Mouse (Mus musculus): Measurements from ENCODE around the gene Kcnc1.

Gene Kcnc1

GRCm38 (mm10) chr7:46396231-46396927, at the start of gene Kcnc1:
TSS of gene Kcnc1 (plus strand) at chr7:46396497.
- Histone ChIP-seq H3K4me1 (replicated peaks; ENCODE audit: low read depth, low read length) (peaks cover 17% of the 10 kb centered on the region), H3K4me3 (replicated peaks; ENCODE audit: low read length) (peak within 1 kb of the TSS; percentile 80), H3K36me3 (ENCODE audit: insufficient read depth, low read length) (no peaks in the 10 kb centered on the region), H3K9me3 (ENCODE audit: low read length) (no peaks in the 10 kb centered on the region), H3K27me3 (ENCODE audit: insufficient read depth, low read length) (peaks cover 75% of the 10 kb centered on the region)
- no peak for TF ChIP-seq CTCF (conservative IDR thresholded peaks at IDR 0.05; ENCODE audit: low read length)
- no peak for TF ChIP-seq NANOG (IDR thresholded peaks at IDR 0.05; ENCODE audit: borderline replicate concordance, low read length)
- TF ChIP-seq POU5F1 (IDR thresholded peaks at IDR 0.05; ENCODE audit: borderline replicate concordance, low read length) = no peak

- H3K36me3 ChIP-seq (ENCODE audit: insufficient read depth, low read length) = no peaks in the 10 kb centered on the region
- peaks cover 47% of the 10 kb centered on the region for H3K27me3 ChIP-seq (ENCODE audit: insufficient read depth, low read length)
- H3K4me1 ChIP-seq (replicated peaks; ENCODE audit: low read depth, low read length) = no peaks in the 10 kb centered on the region; the same call in 1 of the 2 replicates
- H3K4me3 ChIP-seq (replicated peaks; ENCODE audit: low read length) = no peak overlapping the region
- H3K9me3 ChIP-seq (ENCODE audit: low read length) = no peaks in the 10 kb centered on the region
- TF ChIP-seq POU5F1 (IDR thresholded peaks at IDR 0.05; ENCODE audit: borderline replicate concordance, low read length) = no peak
- no peak for TF ChIP-seq CTCF (conservative IDR thresholded peaks at IDR 0.05; ENCODE audit: low read length)
- TF ChIP-seq NANOG (IDR thresholded peaks at IDR 0.05; ENCODE audit: borderline replicate concordance, low read length) = no peak
Measured at GRCm38 (mm10) chr7:46347692-46348091, 48.6 kb upstream of the Kcnc1 start.

DNA sequence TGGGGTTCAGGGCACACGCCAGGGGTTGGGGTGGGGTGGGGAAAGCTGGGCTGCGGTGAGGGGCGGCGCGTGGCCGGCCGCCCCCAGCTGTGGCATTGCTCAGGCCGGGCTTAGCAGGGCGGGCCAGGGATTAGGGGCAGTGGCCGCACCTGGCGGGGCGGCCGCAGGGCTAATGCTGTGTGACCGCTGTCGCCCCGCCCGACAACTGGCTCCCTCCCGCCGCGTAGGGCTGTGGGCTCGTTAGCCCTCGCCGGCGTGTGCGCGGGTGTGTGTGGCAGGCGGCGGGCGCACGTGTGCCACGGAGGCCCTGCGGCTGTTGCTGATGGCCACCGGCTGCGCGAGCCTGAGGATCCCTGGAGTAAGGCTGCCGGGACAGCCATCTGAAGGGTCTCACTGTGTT, 47.5 kb upstream of the Kcnc1 start:
- no peaks in the 10 kb centered on the region for H3K9me3 ChIP-seq (ENCODE audit: low read length)
- peaks cover 47% of the 10 kb centered on the region for H3K27me3 ChIP-seq (ENCODE audit: insufficient read depth, low read length)
- H3K36me3 ChIP-seq (ENCODE audit: insufficient read depth, low read length) = no peaks in the 10 kb centered on the region
- peak overlapping the region; percentile 76 for H3K4me3 ChIP-seq (replicated peaks; ENCODE audit: low read length)
- H3K4me1 ChIP-seq (replicated peaks; ENCODE audit: low read depth, low read length) = no peaks in the 10 kb centered on the region; the same call in 1 of the 2 replicates
- TF ChIP-seq CTCF (conservative IDR thresholded peaks at IDR 0.05; ENCODE audit: low read length) (no peak), NANOG (IDR thresholded peaks at IDR 0.05; ENCODE audit: borderline replicate concordance, low read length) (no peak), POU5F1 (IDR thresholded peaks at IDR 0.05; ENCODE audit: borderline replicate concordance, low read length) (no peak)

DNA sequence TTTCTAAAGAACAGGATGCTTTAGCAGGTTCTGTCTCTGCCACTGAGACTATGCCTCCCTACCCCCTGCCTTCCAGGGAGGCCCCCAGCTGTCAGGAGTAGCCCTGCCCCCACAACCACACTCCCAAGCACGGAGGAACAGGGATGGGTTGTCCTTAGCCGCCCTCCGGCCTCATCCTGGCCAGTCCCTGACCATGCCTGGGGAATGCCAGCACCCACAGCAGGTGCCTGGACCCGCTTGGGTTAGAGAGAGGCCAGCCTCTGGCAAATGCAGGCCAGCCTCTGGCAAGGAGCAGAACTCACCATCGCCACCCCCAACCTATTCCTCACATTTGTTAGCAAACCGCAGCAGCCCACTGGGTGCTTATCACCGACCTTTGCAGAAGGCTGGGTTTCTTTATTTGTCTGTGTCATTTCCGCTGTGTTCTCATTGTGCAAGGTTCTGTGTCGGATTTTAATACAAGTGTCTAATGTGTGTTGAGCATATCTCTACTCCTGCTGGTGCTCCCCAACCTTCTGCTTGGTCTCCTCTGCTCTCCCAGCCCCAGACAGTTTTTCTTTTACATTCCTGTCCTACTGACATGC, 46.1 kb upstream of the Kcnc1 start:
- TF ChIP-seq CTCF (conservative IDR thresholded peaks at IDR 0.05; ENCODE audit: low read length) (no peak), NANOG (IDR thresholded peaks at IDR 0.05; ENCODE audit: borderline replicate concordance, low read length) (no peak), POU5F1 (IDR thresholded peaks at IDR 0.05; ENCODE audit: borderline replicate concordance, low read length) (no peak)
- Histone ChIP-seq H3K27me3 (ENCODE audit: insufficient read depth, low read length) (peaks cover 47% of the 10 kb centered on the region), H3K36me3 (ENCODE audit: insufficient read depth, low read length) (no peaks in the 10 kb centered on the region), H3K4me1 (replicated peaks; ENCODE audit: low read depth, low read length) (no peaks in the 10 kb centered on the region; the same call in 1 of the 2 replicates), H3K4me3 (replicated peaks; ENCODE audit: low read length) (no peak overlapping the region), H3K9me3 (ENCODE audit: low read length) (no peaks in the 10 kb centered on the region)

DNA sequence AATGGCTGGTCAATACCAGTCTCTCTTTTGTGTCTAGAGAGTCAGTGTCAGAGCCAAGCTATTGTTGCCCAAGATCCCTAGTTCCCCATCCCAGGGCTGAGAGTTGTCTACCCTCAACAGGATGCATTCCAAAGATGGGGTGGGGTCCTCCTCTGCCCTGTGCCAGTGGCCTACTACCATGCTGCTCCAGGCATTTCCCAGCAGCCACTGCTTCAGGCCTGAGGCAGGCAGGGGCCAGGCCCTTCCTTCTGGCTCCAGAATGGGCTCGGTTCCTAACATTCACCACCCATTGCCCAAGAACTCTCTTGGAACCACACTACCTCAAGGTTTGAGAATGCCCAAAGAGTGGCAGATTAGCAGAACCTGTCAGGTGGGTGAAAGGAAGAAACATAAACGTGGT, 43.5 kb upstream of the Kcnc1 start:
- Histone ChIP-seq H3K27me3 (ENCODE audit: insufficient read depth, low read length) (peaks cover 40% of the 10 kb centered on the region), H3K36me3 (ENCODE audit: insufficient read depth, low read length) (no peaks in the 10 kb centered on the region), H3K4me3 (replicated peaks; ENCODE audit: low read length) (no peak overlapping the region), H3K4me1 (replicated peaks; ENCODE audit: low read depth, low read length) (no peaks in the 10 kb centered on the region; the same call in 1 of the 2 replicates), H3K9me3 (ENCODE audit: low read length) (no peaks in the 10 kb centered on the region)
- no peak for TF ChIP-seq CTCF (conservative IDR thresholded peaks at IDR 0.05; ENCODE audit: low read length)
- no peak for TF ChIP-seq POU5F1 (IDR thresholded peaks at IDR 0.05; ENCODE audit: borderline replicate concordance, low read length)
- no peak for TF ChIP-seq NANOG (IDR thresholded peaks at IDR 0.05; ENCODE audit: borderline replicate concordance, low read length)

GRCm38 (mm10) chr7:46353216-46353615, 43.1 kb upstream of the Kcnc1 start:
- Histone ChIP-seq H3K4me1 (replicated peaks; ENCODE audit: low read depth, low read length) (no peaks in the 10 kb centered on the region; the same call in 1 of the 2 replicates), H3K27me3 (ENCODE audit: insufficient read depth, low read length) (peaks cover 35% of the 10 kb centered on the region), H3K36me3 (ENCODE audit: insufficient read depth, low read length) (no peaks in the 10 kb centered on the region), H3K9me3 (ENCODE audit: low read length) (no peaks in the 10 kb centered on the region), H3K4me3 (replicated peaks; ENCODE audit: low read length) (no peak overlapping the region)
- TF ChIP-seq POU5F1 (IDR thresholded peaks at IDR 0.05; ENCODE audit: borderline replicate concordance, low read length) = no peak
- no peak for TF ChIP-seq NANOG (IDR thresholded peaks at IDR 0.05; ENCODE audit: borderline replicate concordance, low read length)

DNA sequence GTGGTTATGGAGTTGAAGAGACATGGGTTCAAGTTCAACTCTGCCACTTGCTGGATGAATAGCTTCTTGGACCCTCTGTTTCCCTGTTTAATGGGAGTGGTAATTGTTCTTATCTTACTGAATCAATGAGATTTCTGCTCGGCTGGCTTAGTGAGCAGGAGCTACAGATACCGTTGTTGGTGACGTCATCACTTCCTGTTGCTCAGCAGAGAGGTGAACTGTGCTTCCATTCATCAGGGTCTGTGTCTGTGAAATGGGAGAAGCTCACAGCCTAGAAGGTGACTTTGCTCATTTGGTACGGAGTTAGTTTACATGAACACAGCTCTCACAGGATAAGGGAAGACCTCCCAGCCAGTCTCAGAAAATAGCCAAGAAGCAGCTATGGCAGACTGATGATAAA, 42.4 kb upstream of the Kcnc1 start:
- Histone ChIP-seq H3K27me3 (ENCODE audit: insufficient read depth, low read length) (peaks cover 31% of the 10 kb centered on the region), H3K36me3 (ENCODE audit: insufficient read depth, low read length) (no peaks in the 10 kb centered on the region), H3K4me1 (replicated peaks; ENCODE audit: low read depth, low read length) (no peaks in the 10 kb centered on the region; the same call in 1 of the 2 replicates), H3K4me3 (replicated peaks; ENCODE audit: low read length) (no peak overlapping the region), H3K9me3 (ENCODE audit: low read length) (no peaks in the 10 kb centered on the region)
- no peak for TF ChIP-seq POU5F1 (IDR thresholded peaks at IDR 0.05; ENCODE audit: borderline replicate concordance, low read length)
- no peak for TF ChIP-seq CTCF (conservative IDR thresholded peaks at IDR 0.05; ENCODE audit: low read length)
- no peak for TF ChIP-seq NANOG (IDR thresholded peaks at IDR 0.05; ENCODE audit: borderline replicate concordance, low read length)

DNA sequence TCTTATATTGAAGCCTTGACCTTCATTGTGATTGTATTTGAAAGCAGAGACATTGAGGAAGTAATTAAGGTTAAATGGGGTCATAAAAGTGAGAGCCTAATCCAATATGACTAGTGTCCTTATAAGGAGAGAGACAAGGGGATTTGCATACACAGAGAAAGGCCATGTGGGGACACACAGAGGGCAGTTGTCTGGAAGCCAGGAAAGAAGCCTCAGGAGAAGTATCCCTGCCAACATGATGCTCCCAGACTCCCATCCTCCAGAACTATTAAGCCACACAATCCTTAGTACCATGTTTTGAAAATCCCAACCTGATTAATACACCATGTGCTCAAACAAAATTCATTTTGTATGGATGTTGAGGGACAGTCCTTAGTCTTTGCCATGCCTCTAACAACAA, 34.5 kb upstream of the Kcnc1 start:
- H3K27me3 ChIP-seq (ENCODE audit: insufficient read depth, low read length) = 0 out of 2 replicates have a peak, but pooled peaks cover 4% of the 10 kb centered on the region
- no peak for TF ChIP-seq NANOG (IDR thresholded peaks at IDR 0.05; ENCODE audit: borderline replicate concordance, low read length)
- TF ChIP-seq CTCF (conservative IDR thresholded peaks at IDR 0.05; ENCODE audit: low read length) = no peak
- TF ChIP-seq POU5F1 (IDR thresholded peaks at IDR 0.05; ENCODE audit: borderline replicate concordance, low read length) = no peak
- no peaks in the 10 kb centered on the region for H3K9me3 ChIP-seq (ENCODE audit: low read length)
- H3K4me3 ChIP-seq (replicated peaks; ENCODE audit: low read length) = no peak overlapping the region
- no peaks in the 10 kb centered on the region for H3K36me3 ChIP-seq (ENCODE audit: insufficient read depth, low read length)
- no peaks in the 10 kb centered on the region for H3K4me1 ChIP-seq (replicated peaks; ENCODE audit: low read depth, low read length)
